Mouse (Mus musculus) frontal cortex, postnatal 36 days (tissue): ENCODE measurements around the gene Sh3gl1.

ENCODE experiments used
- DNase-seq, 2 experiments: peaks; one replicate each; pipeline ENCODE4 v3.0.0; 2022; ENCODE audit warnings: low spot score in 2 of 2

Sh3gl1 gene

GRCm38 (mm10) chr17:55999794-56000499 is 36.5 kb downstream of the Sh3gl1 start:
- no peak for DNase-seq

- DNase-seq, result no peak
Observed at GRCm38 (mm10) chr17:55996007-55996406, 40.4 kb downstream of the Sh3gl1 start.

GRCm38 (mm10) chr17:55990278-55990898 is 46.0 kb downstream of the Sh3gl1 start:
- DNase-seq, result no peak

DNA sequence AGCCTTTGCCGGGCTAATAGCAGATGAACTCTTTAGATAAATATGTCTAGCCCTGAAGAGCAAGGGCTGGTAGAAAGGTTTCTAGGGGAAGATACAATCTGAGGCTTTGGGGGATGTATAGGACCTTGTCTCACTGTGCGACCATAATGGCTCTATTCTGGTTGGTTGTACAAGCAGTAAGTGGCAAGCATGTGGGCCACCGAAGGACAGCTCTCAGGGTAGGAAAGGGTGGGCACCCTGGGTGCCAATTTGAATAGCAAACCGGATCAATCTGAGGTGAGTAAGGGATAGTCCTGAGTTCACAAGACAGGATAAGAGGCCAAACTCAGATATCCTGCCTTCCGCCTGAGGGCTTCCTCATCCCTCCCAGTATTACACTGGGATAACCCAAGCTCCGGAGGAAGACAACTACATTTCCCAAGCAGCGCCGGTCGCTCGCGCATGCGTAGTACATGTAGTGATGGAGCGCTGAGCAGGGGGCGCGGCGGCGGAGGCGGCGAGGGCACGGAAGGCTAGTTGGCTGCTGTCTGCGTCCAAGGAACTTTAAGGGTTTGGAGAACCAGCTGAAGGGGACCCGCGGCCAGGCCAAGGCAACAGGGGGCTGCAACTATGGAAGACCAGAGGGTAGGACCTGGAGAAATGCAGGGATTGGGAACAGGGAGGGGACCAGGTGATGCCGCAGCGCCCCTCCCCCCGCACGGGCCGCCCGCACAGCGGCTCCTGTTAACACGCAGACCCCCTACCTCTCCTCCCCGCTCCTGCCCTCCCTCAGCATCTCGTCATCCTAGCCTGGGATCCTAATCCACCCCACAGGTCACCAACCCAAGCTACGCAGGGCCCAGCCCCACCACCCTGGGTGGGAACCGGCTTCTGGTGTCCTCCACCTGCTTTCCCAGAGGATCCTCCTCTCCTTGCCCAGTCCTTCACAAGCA is 50.1 kb downstream of the Sh3gl1 start, which contains the start of gene Fsd1:
Gene Fsd1, plus strand, starts transcription at position 480 of the 932 bp plus-strand sequence.
- peak; percentile 82 to 88 for DNase-seq

- DNase-seq, result no peak
Observed at GRCm38 (mm10) chr17:55977301-55977700, 59.1 kb downstream of the Sh3gl1 start.

GRCm38 (mm10) chr17:55976255-55976862 is 60.1 kb downstream of the Sh3gl1 start:
- peak; percentile 68 to 77 for DNase-seq

DNA sequence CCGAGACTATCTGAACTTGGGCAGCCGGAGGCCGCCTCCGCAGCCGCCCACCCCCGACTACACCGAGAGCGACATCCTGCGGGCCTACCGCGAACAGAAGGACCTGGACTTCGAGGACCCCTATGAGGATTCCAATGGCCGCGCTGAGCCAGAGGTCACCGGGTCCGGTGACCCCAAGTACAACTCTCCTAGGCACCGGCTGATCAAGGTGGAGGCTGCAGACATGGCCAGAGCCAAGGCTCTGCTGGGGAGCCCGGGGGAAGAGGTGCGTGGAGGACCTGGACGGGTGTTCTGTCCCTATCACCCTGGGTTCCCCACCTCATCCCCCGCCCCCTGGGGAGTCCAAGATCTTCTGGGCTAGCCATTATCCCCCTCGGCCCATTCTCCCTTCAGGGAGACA is 65.0 kb downstream of the Sh3gl1 start:
- DNase-seq, result no peak

- peak in 1 of 2 experiments; percentile 36 for DNase-seq
Observed at GRCm38 (mm10) chr17:55969966-55970891, 66.2 kb downstream of the Sh3gl1 start, which contains the start of gene Shd. Gene Shd (plus strand): TSS chr17:55970467.

GRCm38 (mm10) chr17:55969560-55969959 is 66.9 kb downstream of the Sh3gl1 start:
- DNase-seq, result peak in 1 of 2 experiments; percentile 54

DNA sequence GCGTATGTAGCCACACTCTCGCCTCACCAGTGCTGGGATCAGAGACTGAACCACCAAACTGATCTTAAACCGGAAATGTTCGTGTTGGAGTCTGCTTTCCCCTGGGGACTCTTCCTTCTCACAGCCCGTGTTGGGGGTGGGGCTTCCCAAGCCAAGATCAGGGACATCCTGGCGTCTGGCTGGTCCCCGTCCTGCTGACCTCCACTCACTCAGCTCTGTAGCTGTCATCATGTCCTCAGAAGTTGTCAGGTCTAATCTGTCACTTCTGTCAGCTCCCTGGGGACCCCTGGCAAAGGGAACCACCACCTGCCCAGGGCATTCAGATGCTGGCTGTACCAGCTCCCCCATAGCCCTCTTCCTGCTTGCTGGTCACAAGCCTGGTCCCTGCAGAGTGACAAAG is 68.2 kb downstream of the Sh3gl1 start:
- no peak for DNase-seq

DNA sequence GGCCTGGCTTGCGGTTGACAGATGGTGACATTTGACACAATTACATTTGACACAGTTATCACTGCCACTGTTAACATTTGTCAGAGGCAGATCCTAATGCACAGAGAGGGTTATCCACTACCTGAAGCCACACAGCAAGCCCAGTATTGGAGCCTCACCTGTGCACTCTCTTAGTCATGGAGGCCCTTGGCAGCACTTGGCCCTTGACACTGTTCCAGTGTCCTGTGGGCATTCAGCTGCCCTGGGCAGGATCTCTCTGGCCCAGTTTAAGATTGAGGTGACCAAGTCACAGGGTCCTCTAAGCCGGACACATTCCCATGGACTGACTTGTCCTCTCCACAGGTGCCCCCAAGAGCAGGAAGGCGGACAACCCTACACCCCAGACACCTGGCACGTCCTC is 69.2 kb downstream of the Sh3gl1 start:
- DNase-seq, result no peak
